Mouse (Mus musculus): ENCODE measurements around the gene Sdccag8. TPM values are rescaled to one million over a fixed set of nuclear protein-coding genes. Genes with fewer than 3 reads are reported as not detected.

The Sdccag8 gene
- polyA plus RNA-seq, 1 experiment from 2014 or later: 19.1 TPM

DNA sequence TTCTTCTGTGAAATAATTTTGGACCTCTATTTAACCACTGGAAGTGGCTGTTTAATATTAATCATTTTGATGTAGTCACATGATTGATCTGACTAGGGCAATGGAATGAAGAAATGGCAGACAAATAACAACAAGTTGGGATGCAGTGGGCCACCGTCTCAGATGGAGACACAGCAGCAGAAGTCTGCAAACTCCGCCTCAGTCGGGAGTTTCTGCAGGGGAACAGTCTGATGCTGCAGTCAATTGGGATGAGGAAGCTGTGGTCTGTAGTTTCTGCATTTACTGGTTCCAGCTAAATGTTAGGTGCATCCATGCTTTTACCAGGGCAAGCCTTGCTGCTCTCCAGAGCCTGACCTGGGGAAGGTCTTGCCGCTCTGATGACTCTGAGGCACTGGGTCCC lies 2.3 kb downstream of the Sdccag8 start:
- Histone ChIP-seq H3K9me3 (no peaks in the 10 kb centered on the region), H3K4me2 (no peak overlapping the region), H3K4me3 (no peak overlapping the region), H3K27me3 (no peaks in the 10 kb centered on the region), H3K9ac (no peak overlapping the region), H3K36me3 (no peaks in the 10 kb centered on the region), H3K4me1 (peaks cover 7% of the 10 kb centered on the region), H3K27ac (no peak overlapping the region)
- 91% methylated on average over 4 of the region's 4 CpGs for WGBS
- no peak for ATAC-seq (ENCODE audit: insufficient number of reproducible peaks, insufficient read depth, low FRiP score, low TSS enrichment, low read depth)

GRCm38 (mm10) chr1:176818147-176818546 lies 3.7 kb downstream of the Sdccag8 start:
- H3K27ac ChIP-seq: no peak overlapping the region
- no peaks in the 10 kb centered on the region for H3K9me3 ChIP-seq
- H3K4me2 ChIP-seq: no peak overlapping the region
- no peaks in the 10 kb centered on the region for H3K36me3 ChIP-seq
- H3K4me3 ChIP-seq: no peak overlapping the region
- ATAC-seq (ENCODE audit: insufficient number of reproducible peaks, insufficient read depth, low FRiP score, low TSS enrichment, low read depth): no peak
- no peak overlapping the region for H3K9ac ChIP-seq
- no peaks in the 10 kb centered on the region for H3K27me3 ChIP-seq
- 0 out of 2 replicates have a peak, but pooled peaks cover 2% of the 10 kb centered on the region for H3K4me1 ChIP-seq
- WGBS: 78% methylated on average over 2 of the region's 2 CpGs

DNA sequence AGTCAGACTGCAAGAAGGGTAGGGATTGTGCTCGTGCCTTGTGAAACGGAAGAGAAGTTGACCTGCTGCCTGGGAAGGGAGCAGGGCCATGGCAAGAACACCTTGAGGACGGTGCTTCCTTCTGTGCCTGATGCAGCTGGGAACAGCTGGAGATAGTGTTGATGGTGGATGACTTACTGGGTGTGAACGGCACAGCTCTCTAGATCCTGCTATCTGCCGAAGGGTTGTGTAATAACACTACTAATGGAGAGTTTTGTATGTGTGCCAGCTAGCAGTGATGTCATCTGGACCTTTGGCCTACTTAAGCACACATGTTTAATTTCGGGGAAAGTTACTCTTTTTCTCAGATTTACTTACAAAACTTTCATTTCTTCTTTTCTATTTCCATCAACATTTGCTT lies 4.3 kb downstream of the Sdccag8 start:
- Histone ChIP-seq H3K27me3 (no peaks in the 10 kb centered on the region), H3K36me3 (no peaks in the 10 kb centered on the region), H3K4me1 (0 out of 2 replicates have a peak, but pooled peaks cover 2% of the 10 kb centered on the region), H3K27ac (no peak overlapping the region), H3K9ac (no peak overlapping the region), H3K4me2 (no peak overlapping the region), H3K9me3 (no peaks in the 10 kb centered on the region), H3K4me3 (no peak overlapping the region)
- 71% methylated on average over 6 of the region's 6 CpGs for WGBS
- no peak for ATAC-seq (ENCODE audit: insufficient number of reproducible peaks, insufficient read depth, low FRiP score, low TSS enrichment, low read depth)

DNA sequence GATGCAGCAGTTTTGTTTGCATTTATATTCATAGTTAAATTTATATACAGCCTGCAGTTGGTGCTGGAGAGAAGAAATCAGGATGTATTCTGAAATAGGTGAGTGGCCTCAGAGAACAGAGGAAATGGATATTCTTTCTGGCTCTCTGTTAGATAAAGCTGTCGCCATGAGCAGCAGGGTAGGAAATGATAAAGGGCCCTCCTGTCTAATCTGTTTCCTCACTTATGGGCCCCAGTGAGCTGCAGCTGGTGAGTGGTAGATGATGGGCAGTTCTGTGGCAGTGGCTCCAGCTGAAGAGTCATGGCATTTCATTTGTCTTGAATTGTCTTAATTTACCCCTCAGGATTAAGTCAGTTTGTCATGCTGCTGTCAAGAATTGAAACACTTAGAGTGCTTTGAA lies 7.5 kb downstream of the Sdccag8 start:
- Histone ChIP-seq H3K27me3 (no peaks in the 10 kb centered on the region), H3K9me3 (no peaks in the 10 kb centered on the region), H3K4me1 (no peaks in the 10 kb centered on the region), H3K4me3 (no peak overlapping the region), H3K4me2 (no peak overlapping the region), H3K36me3 (peaks cover 5% of the 10 kb centered on the region), H3K27ac (no peak overlapping the region), H3K9ac (no peak overlapping the region)
- no peak for ATAC-seq (ENCODE audit: insufficient number of reproducible peaks, insufficient read depth, low FRiP score, low TSS enrichment, low read depth)
- WGBS: 51% methylated on average over 1 of the region's 1 CpGs

DNA sequence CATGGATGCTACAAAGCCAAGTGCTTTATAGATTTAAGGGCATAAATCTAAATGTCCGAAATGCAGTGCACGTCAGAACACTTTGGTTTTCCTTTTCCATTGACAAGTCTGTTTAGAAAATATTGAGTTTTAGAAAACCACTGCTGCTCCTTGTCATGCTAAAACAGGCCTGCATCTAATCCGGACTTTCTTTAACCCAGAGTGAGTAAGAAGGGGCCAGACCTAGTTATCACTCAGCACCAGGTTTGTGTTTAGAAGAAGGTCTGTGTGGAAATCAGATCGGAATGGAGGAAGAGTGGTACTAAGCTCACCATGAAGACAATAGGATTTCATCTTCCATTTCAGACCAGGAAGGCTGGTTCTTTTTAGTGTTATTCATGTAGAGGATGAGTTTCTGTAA lies 8.5 kb downstream of the Sdccag8 start:
- no peaks in the 10 kb centered on the region for H3K27me3 ChIP-seq
- no peak overlapping the region for H3K4me2 ChIP-seq
- no peak overlapping the region for H3K4me3 ChIP-seq
- H3K36me3 ChIP-seq: peaks cover 5% of the 10 kb centered on the region
- H3K9me3 ChIP-seq: no peaks in the 10 kb centered on the region
- no peak overlapping the region for H3K9ac ChIP-seq
- 78% methylated on average over 4 of the region's 4 CpGs for WGBS
- ATAC-seq (ENCODE audit: insufficient number of reproducible peaks, insufficient read depth, low FRiP score, low TSS enrichment, low read depth): no peak
- H3K4me1 ChIP-seq: no peaks in the 10 kb centered on the region
- no peak overlapping the region for H3K27ac ChIP-seq

GRCm38 (mm10) chr1:176823889-176824288 lies 9.4 kb downstream of the Sdccag8 start:
- no peak for ATAC-seq (ENCODE audit: insufficient number of reproducible peaks, insufficient read depth, low FRiP score, low TSS enrichment, low read depth)
- Histone ChIP-seq H3K27ac (no peak overlapping the region), H3K36me3 (peaks cover 5% of the 10 kb centered on the region), H3K4me2 (no peak overlapping the region), H3K9me3 (no peaks in the 10 kb centered on the region), H3K9ac (no peak overlapping the region), H3K27me3 (no peaks in the 10 kb centered on the region), H3K4me1 (no peaks in the 10 kb centered on the region), H3K4me3 (no peak overlapping the region)
- 88% methylated on average over 8 of the region's 8 CpGs for WGBS

DNA sequence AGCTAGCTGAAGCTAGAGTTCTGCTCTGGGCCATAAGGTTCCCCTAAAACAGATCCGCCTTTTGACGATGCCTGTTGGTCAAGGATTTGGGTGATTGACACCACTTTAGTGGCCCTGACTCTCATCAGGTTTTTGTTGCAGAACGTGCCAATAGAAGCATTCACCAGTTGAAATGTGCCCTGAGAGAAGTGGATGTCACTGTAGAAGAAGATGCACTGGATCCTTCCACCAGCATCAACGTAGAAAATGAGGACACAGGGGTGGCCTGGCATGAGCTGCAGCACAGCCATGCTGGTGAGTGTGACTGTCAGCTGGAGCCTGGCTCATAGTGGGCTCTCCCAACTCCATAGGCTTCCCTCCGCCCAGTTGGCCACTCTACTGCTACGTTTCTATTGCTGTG lies 10.2 kb downstream of the Sdccag8 start:
- ATAC-seq (ENCODE audit: insufficient number of reproducible peaks, insufficient read depth, low FRiP score, low TSS enrichment, low read depth): no peak
- Histone ChIP-seq H3K4me2 (no peak overlapping the region), H3K27me3 (no peaks in the 10 kb centered on the region), H3K4me3 (no peak overlapping the region), H3K9me3 (no peaks in the 10 kb centered on the region), H3K4me1 (no peaks in the 10 kb centered on the region), H3K9ac (no peak overlapping the region), H3K27ac (no peak overlapping the region), H3K36me3 (peaks cover 5% of the 10 kb centered on the region)
- WGBS: 86% methylated on average over 6 of the region's 6 CpGs

GRCm38 (mm10) chr1:176825084-176825483 lies 10.6 kb downstream of the Sdccag8 start:
- no peak overlapping the region for H3K9ac ChIP-seq
- no peaks in the 10 kb centered on the region for H3K4me1 ChIP-seq
- H3K9me3 ChIP-seq: no peaks in the 10 kb centered on the region
- no peak for ATAC-seq (ENCODE audit: insufficient number of reproducible peaks, insufficient read depth, low FRiP score, low TSS enrichment, low read depth)
- H3K27ac ChIP-seq: no peak overlapping the region
- H3K36me3 ChIP-seq: peaks cover 5% of the 10 kb centered on the region
- no peaks in the 10 kb centered on the region for H3K27me3 ChIP-seq
- H3K4me3 ChIP-seq: no peak overlapping the region
- no peak overlapping the region for H3K4me2 ChIP-seq
- 95% methylated on average over 4 of the region's 4 CpGs for WGBS

DNA sequence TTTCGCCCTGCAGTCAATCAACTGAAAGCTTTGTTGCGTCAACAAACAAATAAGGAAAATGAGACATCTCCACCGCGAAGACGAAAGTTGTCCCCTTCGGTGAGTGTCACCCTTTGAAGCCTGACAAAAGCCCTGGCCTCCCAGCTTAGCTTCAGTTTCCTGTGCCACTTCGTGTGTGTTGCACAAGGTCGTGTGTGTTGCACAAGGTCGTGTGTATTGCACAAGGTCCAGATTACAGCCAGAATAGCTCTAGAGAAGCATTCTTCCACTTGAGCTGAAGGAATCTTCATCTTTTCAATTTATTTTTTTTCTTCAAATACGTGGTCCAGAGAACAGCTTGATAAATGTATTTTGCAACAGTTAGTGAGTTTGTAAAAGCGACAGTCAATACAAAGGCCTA lies 11.7 kb downstream of the Sdccag8 start:
- Histone ChIP-seq H3K4me1 (no peaks in the 10 kb centered on the region), H3K4me3 (no peak overlapping the region), H3K36me3 (peaks cover 5% of the 10 kb centered on the region), H3K27me3 (no peaks in the 10 kb centered on the region), H3K9ac (no peak overlapping the region), H3K4me2 (no peak overlapping the region), H3K9me3 (no peaks in the 10 kb centered on the region), H3K27ac (no peak overlapping the region)
- ATAC-seq (ENCODE audit: insufficient number of reproducible peaks, insufficient read depth, low FRiP score, low TSS enrichment, low read depth): no peak
- 85% methylated on average over 11 of the region's 11 CpGs for WGBS

GRCm38 (mm10) chr1:176826931-176827330 lies 12.5 kb downstream of the Sdccag8 start:
- no peak overlapping the region for H3K27ac ChIP-seq
- no peaks in the 10 kb centered on the region for H3K4me1 ChIP-seq
- no peaks in the 10 kb centered on the region for H3K9me3 ChIP-seq
- H3K9ac ChIP-seq: no peak overlapping the region
- no peak overlapping the region for H3K4me3 ChIP-seq
- 83% methylated on average over 4 of the region's 4 CpGs for WGBS
- H3K36me3 ChIP-seq: peaks cover 9% of the 10 kb centered on the region
- no peak overlapping the region for H3K4me2 ChIP-seq
- H3K27me3 ChIP-seq: no peaks in the 10 kb centered on the region
- no peak for ATAC-seq (ENCODE audit: insufficient number of reproducible peaks, insufficient read depth, low FRiP score, low TSS enrichment, low read depth)

GRCm38 (mm10) chr1:176827365-176827764 lies 12.9 kb downstream of the Sdccag8 start:
- Histone ChIP-seq H3K9me3 (no peaks in the 10 kb centered on the region), H3K9ac (no peak overlapping the region), H3K36me3 (peaks cover 9% of the 10 kb centered on the region), H3K27me3 (no peaks in the 10 kb centered on the region), H3K4me3 (no peak overlapping the region), H3K27ac (no peak overlapping the region), H3K4me1 (no peaks in the 10 kb centered on the region), H3K4me2 (no peak overlapping the region)
- 83% methylated on average over 4 of the region's 4 CpGs for WGBS
- ATAC-seq (ENCODE audit: insufficient number of reproducible peaks, insufficient read depth, low FRiP score, low TSS enrichment, low read depth): no peak

DNA sequence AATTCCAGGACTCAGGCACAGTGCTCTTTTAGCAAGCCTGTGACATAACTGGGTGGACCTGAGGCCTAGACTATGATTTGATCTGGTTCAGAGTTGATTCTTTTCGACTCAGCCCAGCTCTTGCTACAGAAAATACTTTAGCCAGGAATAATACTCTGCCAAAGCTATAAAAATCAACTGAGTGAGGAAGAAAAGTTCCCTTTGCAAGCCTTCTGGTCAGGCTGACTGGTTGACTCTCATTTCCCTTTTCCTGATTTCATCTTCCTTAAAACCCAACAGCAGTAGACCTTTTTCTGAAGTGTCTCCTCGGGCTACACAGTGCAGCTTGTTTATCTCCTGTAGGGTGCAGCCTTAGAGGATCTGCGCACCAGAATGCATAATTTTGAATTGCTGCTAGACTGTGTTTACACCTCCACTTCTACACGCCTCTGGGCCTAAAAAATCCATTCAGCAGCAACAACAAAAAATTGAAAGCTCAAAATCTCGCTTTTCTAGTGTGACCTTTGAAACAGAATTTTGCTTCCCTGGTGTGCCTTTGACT lies 13.6 kb downstream of the Sdccag8 start:
- no peak overlapping the region for H3K4me3 ChIP-seq
- H3K4me2 ChIP-seq: no peak overlapping the region
- H3K36me3 ChIP-seq: peaks cover 9% of the 10 kb centered on the region
- no peak overlapping the region for H3K9ac ChIP-seq
- H3K9me3 ChIP-seq: no peaks in the 10 kb centered on the region
- WGBS: 73% methylated on average over 5 of the region's 5 CpGs
- ATAC-seq (ENCODE audit: insufficient number of reproducible peaks, insufficient read depth, low FRiP score, low TSS enrichment, low read depth): no peak
- no peak overlapping the region for H3K27ac ChIP-seq
- no peaks in the 10 kb centered on the region for H3K4me1 ChIP-seq
- no peaks in the 10 kb centered on the region for H3K27me3 ChIP-seq

DNA sequence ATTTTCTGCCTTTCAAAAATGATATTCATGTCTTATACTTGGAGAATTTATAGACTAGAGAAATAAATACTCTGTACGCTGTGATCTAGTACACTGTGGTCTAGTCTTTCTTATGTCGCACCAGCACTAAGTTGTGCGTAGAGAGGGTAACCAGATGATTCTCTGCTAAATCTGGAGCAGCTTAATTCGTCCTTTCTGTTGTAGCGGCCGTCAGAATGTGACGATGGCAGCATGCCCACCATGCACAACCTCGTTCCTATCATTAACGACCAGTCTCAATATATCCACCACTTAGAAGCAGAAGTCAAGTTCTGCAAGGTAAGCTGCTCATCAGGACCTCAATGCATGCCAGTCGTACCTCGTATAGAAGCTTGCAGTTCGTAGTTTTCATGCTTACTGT lies 14.2 kb downstream of the Sdccag8 start:
- Histone ChIP-seq H3K9me3 (no peaks in the 10 kb centered on the region), H3K4me3 (no peak overlapping the region), H3K4me2 (no peak overlapping the region), H3K27me3 (no peaks in the 10 kb centered on the region), H3K27ac (no peak overlapping the region), H3K4me1 (no peaks in the 10 kb centered on the region), H3K36me3 (peaks cover 9% of the 10 kb centered on the region), H3K9ac (no peak overlapping the region)
- ATAC-seq (ENCODE audit: insufficient number of reproducible peaks, insufficient read depth, low FRiP score, low TSS enrichment, low read depth): no peak
- 89% methylated on average over 12 of the region's 12 CpGs for WGBS
